Mouse (Mus musculus): Measurements from ENCODE around the gene Gmps. TPM values are rescaled to one million over a fixed set of nuclear protein-coding genes. Genes with fewer than 3 reads are reported as not detected.

Gene Gmps
- 20.4 TPM for polyA plus RNA-seq (2017; shearing (Covaris generic))

GRCm38 (mm10) chr3:63975955-63976908 is at the start of gene Gmps:
Gene Gmps, plus strand, starts transcription at chr3:63976106.

GRCm38 (mm10) chr3:63928878-63929859 is 46.7 kb upstream of the Gmps start, which contains the start of gene E130311K13Rik:
Gene E130311K13Rik, minus strand, starts transcription at chr3:63929472.

GRCm38 (mm10) chr3:63964100-63964921 is 11.6 kb upstream of the Gmps start, which contains the start of gene Slc33a1:
Gene Slc33a1, minus strand, starts transcription at chr3:63964768.

Other genes with a start within 250 kb of the Gmps start
- not detected for gene Plch1, start 76.6 kb upstream of the Gmps start, polyA plus RNA-seq (2017; shearing (Covaris generic))
- 5.3 TPM for gene E130311K13Rik, start 46.6 kb upstream of the Gmps start, polyA plus RNA-seq (2017; shearing (Covaris generic))
- gene Slc33a1, start 11.3 kb upstream of the Gmps start, polyA plus RNA-seq (2017; shearing (Covaris generic)) = 8.2 TPM
- 0.06 TPM for gene Vmn2r1, start 105.4 kb downstream of the Gmps start, polyA plus RNA-seq (2017; shearing (Covaris generic))
- not detected for gene Vmn2r2, start 165.8 kb downstream of the Gmps start, polyA plus RNA-seq (2017; shearing (Covaris generic))